Mouse (Mus musculus) right cerebral cortex, postnatal 36 days (tissue): ENCODE measurements around the gene Gm21969.

Experiments used
- DNase-seq, 2 experiments: peaks; one replicate each; pipeline ENCODE4 v3.0.0; 2022; ENCODE audit warnings: low spot score in 2 of 2, mixed read lengths in 1 of 2

Gm21969 gene

GRCm38 (mm10) chr4:139585713-139586112 lies 17.3 kb upstream of the Gm21969 start:
- DNase-seq: no peak

GRCm38 (mm10) chr4:139587370-139587769 lies 15.6 kb upstream of the Gm21969 start:
- DNase-seq: no peak

GRCm38 (mm10) chr4:139587773-139588172 lies 15.2 kb upstream of the Gm21969 start:
- DNase-seq: no peak

- DNase-seq: no peak
Observed at GRCm38 (mm10) chr4:139589351-139590027, 13.5 kb upstream of the Gm21969 start.

- DNase-seq: no peak
Observed at GRCm38 (mm10) chr4:139590446-139590845, 12.5 kb upstream of the Gm21969 start.

- DNase-seq: no peak
Observed at GRCm38 (mm10) chr4:139592895-139593294, 10.1 kb upstream of the Gm21969 start.

GRCm38 (mm10) chr4:139593383-139593782 lies 9.6 kb upstream of the Gm21969 start:
- DNase-seq: no peak

- no peak for DNase-seq
Observed at GRCm38 (mm10) chr4:139594062-139594461, 8.9 kb upstream of the Gm21969 start.

- DNase-seq: no peak
Observed at GRCm38 (mm10) chr4:139596715-139597114, 6.3 kb upstream of the Gm21969 start.

- DNase-seq: no peak
Observed at GRCm38 (mm10) chr4:139597286-139598284, 5.4 kb upstream of the Gm21969 start.

GRCm38 (mm10) chr4:139598356-139598755 lies 4.6 kb upstream of the Gm21969 start:
- no peak for DNase-seq

GRCm38 (mm10) chr4:139598950-139599518 lies 4.0 kb upstream of the Gm21969 start:
- peak; percentile 59 to 62 for DNase-seq

GRCm38 (mm10) chr4:139601519-139602356 lies 1.2 kb upstream of the Gm21969 start:
- no peak for DNase-seq

GRCm38 (mm10) chr4:139605216-139605615 lies 2.2 kb downstream of the Gm21969 start:
- no peak for DNase-seq

- no peak for DNase-seq
Observed at GRCm38 (mm10) chr4:139606732-139607131, 3.7 kb downstream of the Gm21969 start.

GRCm38 (mm10) chr4:139608975-139609374 lies 6.0 kb downstream of the Gm21969 start:
- DNase-seq: no peak

- DNase-seq: no peak
Observed at GRCm38 (mm10) chr4:139610954-139611353, 8.0 kb downstream of the Gm21969 start.

GRCm38 (mm10) chr4:139611542-139611953 lies 8.6 kb downstream of the Gm21969 start:
- peak; percentile 27 to 40 for DNase-seq

GRCm38 (mm10) chr4:139614524-139615260 lies 11.7 kb downstream of the Gm21969 start:
- DNase-seq: no peak

GRCm38 (mm10) chr4:139616276-139617000 lies 13.5 kb downstream of the Gm21969 start:
- DNase-seq: no peak
